Mouse (Mus musculus) activated CD4-positive, CD25-positive, alpha-beta regulatory T cell, adult 4 months (primary cell): ENCODE data around the gene Chst8. TPM values are rescaled to one million over a fixed set of nuclear protein-coding genes. Genes with fewer than 3 reads are reported as not detected.

ENCODE experiments used
- ATAC-seq: one replicate; pipeline ENCODE4 v1.8.0; 2017
- polyA plus RNA-seq, 2 experiments: library from polyadenylated mRNA; unstranded; fragments of 100-300 nt; shearing (Covaris generic); gene quantifications; one replicate each; pipeline ENCODE4 v1.2.1; 2017

The Chst8 gene
- polyA plus RNA-seq, 2 experiments from 2014 or later: not detected

- ATAC-seq: no peak
These were observed 13.1 kb downstream of the Chst8 start for GRCm38 (mm10) chr7:34799404-34799771.

GRCm38 (mm10) chr7:34798441-34799403 lies 13.8 kb downstream of the Chst8 start:
- ATAC-seq: no peak

GRCm38 (mm10) chr7:34798039-34798438 lies 14.5 kb downstream of the Chst8 start:
- ATAC-seq: no peak

- ATAC-seq: no peak
These were observed 22.1 kb downstream of the Chst8 start for GRCm38 (mm10) chr7:34790459-34790858.

GRCm38 (mm10) chr7:34787171-34787570 lies 25.3 kb downstream of the Chst8 start:
- ATAC-seq: no peak

GRCm38 (mm10) chr7:34785052-34785451 lies 27.5 kb downstream of the Chst8 start:
- no peak for ATAC-seq

GRCm38 (mm10) chr7:34784469-34784868 lies 28.0 kb downstream of the Chst8 start:
- no peak for ATAC-seq

GRCm38 (mm10) chr7:34781988-34782387 lies 30.5 kb downstream of the Chst8 start:
- ATAC-seq: no peak

DNA sequence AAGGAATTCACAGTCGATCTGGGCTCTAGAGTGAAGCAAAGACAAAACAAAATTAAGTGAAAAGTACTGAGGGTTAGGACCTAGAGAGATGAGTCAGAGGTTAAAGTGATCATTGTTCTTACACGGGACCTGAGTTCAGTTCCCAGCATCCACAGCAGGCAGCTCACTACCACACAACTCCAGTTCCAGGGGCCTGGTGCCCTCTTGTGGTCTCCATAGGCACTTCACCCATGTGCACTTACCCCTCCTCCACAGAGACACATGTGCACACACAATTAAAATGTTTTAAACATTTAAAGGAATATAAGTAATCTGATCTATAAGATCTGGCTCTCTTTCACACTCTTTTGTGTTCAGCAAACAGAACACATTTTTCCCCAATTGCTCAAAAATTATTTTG lies 31.3 kb downstream of the Chst8 start:
- ATAC-seq: no peak

DNA sequence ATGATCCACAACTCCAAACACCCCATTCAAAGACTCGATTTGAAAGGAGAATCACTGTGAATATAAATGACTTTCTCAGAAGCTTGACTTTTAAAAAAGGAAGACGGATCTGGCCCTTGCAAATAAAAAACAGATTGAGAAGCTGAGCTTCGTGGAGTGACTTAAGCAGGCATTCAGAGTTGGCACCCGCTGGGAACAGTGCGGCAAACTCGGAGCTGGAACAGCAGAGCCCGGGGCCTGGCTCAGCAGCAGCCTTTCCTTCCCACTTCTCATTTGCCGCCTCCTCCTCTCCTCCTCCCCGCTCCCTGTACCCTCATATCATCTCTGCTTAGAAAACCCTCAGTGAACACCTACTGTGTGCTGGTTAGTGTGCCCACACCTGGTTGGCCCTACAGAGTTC lies 34.1 kb downstream of the Chst8 start:
- no peak for ATAC-seq

GRCm38 (mm10) chr7:34775659-34776058 lies 36.9 kb downstream of the Chst8 start:
- no peak for ATAC-seq

GRCm38 (mm10) chr7:34774947-34775346 lies 37.6 kb downstream of the Chst8 start:
- no peak for ATAC-seq

DNA sequence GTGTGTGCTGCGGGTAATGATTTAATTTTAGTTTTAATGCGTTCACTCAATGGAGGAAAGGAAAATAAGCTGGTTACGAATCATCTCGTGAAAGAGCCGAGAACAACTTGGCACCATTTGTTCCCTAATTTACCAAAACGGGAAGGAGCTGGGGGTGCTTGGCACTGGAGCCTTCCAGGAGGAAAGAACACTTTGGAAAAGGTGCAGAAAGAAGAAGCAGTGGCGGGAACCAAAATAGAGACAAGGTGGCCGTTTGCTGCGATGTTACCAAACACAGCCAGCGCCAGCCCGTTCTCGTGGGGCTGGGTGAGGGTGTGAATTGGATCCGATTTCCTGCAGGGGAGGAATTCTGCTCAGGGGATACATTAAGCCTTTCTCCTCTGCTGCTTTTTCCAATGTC lies 38.5 kb downstream of the Chst8 start:
- no peak for ATAC-seq

DNA sequence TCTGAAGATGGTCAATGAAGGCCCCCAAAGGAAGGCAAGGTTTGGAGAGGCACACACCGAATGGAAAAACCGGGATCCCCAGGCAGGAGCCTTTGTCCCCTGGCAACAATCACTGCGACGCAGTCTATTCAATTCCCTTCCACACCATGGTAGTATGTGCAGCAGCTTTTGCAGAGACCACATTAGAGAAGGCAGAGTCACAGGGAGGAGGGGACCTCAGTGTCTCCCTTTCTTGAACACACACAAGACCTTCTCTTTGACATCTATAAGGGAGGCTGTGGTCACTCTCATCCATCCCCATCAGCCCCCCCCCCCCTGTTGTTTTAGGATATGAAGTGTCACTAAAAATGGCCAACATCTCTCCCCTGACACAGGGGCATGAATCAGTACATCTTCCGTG lies 39.2 kb downstream of the Chst8 start:
- no peak for ATAC-seq

- no peak for ATAC-seq
These were observed 43.0 kb downstream of the Chst8 start for GRCm38 (mm10) chr7:34769531-34769930.

GRCm38 (mm10) chr7:34764250-34765148 lies 48.0 kb downstream of the Chst8 start:
- ATAC-seq: no peak

DNA sequence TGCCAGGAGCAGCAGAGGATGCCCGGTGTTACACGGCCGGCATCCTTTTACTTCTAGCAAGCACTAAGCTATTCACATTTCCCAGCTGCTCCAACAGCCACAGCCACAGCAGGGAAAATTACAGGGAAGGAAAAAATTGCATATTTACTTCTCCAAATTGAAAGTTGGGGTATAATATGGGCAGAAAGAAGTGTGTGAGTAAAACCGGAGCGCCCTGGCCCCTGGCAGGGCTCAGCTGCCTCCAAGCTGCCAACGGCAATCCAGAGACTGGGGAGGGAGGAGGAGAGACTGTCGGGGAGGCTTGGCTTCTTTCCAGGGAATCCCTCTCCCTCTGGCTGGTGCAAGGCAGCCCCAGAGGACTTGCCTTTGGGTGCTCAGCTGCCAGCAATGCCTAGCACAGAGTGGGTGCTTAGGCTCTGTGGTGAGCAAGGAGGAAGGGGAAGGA lies 53.1 kb downstream of the Chst8 start:
- no peak for ATAC-seq

GRCm38 (mm10) chr7:34758721-34759120 lies 53.8 kb downstream of the Chst8 start:
- no peak for ATAC-seq

DNA sequence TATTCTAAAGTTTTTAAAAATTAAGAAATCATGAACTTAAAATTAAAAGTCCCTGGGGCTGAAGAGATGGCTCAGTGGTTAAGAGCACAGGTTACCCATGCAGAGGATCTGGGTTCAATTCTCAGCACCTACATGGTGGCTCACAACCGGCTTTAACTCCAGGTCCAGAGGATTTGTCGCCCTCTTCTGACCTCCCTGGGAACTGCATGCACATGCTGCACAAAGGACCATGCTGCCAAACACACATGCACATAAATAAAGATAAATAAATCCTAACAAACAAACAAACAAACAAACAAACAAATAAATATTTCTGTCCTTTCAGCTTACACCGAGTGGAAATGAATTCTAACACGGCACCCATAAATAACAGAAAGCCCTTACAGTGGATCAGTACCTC lies 55.0 kb downstream of the Chst8 start:
- ATAC-seq: no peak

- ATAC-seq: no peak
These were observed 59.2 kb downstream of the Chst8 start for GRCm38 (mm10) chr7:34753140-34753886.

- ATAC-seq: no peak
These were observed 60.3 kb downstream of the Chst8 start for GRCm38 (mm10) chr7:34752151-34752762.

DNA sequence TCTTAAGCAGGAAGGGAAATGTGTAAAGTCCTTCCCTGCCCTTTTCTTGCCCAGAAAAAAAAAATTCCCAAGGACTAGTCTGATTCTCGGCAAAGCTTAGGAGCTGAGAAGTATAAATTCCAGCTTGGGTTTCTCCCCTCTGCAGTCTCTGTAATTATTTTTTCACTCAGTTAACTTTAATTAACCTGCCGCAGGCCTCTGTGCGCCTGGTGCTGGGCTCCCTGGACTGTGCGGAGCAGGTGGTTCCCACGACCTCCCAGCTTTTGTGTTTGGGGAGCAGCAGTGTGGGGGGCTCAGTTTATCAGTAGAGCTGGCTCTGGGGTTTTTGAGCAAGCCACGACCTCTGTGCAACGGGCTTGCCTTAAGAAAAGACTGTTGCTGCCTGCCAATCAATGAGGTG lies 62.2 kb downstream of the Chst8 start:
- ATAC-seq: no peak
